Mouse (Mus musculus): Measurements from ENCODE around the gene Batf2.
A peak's percentile ranks its signal among the peaks of the same experiment; 100 is the strongest.
"Not testable (repeated sequence)": the region's sequence is repeated elsewhere in the genome, so short reads cannot be mapped to it uniquely, and the experiment has no call there.

The Batf2 gene

GRCm38 (mm10) chr19:6133197-6133596, 7.6 kb upstream of the Batf2 start:
- DNase-seq, result not testable (repeated sequence)

- no peak for DNase-seq
Measured at GRCm38 (mm10) chr19:6136397-6136796, 4.4 kb upstream of the Batf2 start.

GRCm38 (mm10) chr19:6139701-6140100, 1.1 kb upstream of the Batf2 start:
- no peak for DNase-seq

GRCm38 (mm10) chr19:6140374-6140677, 457 bp upstream of the Batf2 start:
- DNase-seq, result no peak

DNA sequence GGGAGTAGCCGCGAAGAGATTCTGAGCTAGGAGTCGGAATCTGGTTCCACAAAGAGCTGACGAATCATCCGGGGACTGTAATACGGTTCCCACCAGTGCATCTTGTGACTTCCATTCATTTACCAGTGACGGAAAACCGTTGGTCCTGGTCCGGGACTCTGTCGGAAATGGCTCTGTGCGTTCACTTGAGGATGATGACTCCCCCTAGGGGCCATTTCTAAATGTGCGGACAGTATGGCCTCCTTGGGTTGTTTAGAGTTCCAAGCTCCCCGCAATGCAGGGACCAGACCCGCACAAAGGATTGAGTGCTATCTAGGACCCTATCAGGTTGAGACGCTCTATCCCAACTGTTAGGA, 589 bp downstream of the Batf2 start, which contains the start of gene Arl2:
Gene Arl2 (minus strand): TSS at position 155 of the 356 bp plus-strand sequence.
- DNase-seq, result peak; percentile 83

DNA sequence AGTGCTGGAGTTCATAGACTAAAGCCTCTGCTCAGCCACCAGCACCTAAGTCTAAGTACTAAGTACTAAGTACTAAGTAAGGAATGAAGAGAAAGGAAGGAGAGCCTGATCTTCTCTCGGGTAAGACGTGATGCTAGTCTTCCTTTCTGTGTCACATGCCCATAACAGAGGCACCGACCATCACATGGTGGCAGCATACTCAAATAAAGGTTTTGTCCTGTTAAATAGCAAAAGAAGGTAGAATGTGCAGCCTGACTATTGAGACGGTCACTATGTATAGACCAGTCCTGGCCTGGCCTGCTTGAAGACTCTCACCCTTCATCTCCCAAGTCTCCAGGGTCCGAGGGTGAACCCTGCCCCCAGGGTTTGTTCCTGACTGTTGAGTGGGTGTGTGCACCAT, 4.1 kb downstream of the Batf2 start:
- no peak for DNase-seq

GRCm38 (mm10) chr19:6155174-6155573, 14.4 kb downstream of the Batf2 start:
- DNase-seq, result no peak

DNA sequence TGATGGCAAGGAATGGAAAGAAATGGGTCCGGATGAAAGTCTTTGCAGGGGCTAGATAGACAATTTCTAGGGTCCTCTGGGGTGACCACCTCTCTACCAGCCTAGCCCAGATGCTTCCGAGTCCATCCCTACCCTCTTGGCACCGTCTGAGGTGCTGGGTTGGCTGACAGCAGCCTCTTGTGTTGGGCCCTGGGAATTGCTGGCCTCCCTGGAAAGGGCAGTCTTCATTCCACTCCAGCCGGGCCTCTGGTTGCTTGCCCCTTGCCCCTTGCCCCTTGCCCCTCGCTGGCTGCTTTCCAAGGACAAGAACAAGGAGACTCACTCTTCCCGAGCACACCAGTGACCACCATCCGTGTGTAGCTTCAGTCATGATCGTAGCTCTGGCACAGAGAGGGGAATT, 15.6 kb downstream of the Batf2 start:
- no peak for DNase-seq

DNA sequence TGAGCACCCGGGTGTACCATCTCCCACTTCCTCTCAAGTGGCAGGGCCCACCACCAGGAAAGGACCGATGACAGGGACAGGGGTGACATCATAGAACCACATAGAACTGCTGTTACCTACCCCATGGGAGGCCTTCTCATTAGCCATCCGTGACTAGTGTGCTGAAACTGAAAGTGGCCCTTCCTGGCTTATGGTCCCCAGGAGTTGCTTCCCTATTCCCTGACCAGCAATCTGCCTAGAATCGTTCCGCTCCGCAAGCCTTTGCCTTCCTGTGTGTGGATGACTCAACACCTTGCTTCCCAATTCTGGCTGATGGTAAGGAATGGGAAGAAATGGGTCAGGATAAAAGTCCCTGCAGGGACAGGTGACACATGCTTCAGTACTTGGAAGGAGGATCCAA, 16.4 kb downstream of the Batf2 start:
- DNase-seq, result no peak

DNA sequence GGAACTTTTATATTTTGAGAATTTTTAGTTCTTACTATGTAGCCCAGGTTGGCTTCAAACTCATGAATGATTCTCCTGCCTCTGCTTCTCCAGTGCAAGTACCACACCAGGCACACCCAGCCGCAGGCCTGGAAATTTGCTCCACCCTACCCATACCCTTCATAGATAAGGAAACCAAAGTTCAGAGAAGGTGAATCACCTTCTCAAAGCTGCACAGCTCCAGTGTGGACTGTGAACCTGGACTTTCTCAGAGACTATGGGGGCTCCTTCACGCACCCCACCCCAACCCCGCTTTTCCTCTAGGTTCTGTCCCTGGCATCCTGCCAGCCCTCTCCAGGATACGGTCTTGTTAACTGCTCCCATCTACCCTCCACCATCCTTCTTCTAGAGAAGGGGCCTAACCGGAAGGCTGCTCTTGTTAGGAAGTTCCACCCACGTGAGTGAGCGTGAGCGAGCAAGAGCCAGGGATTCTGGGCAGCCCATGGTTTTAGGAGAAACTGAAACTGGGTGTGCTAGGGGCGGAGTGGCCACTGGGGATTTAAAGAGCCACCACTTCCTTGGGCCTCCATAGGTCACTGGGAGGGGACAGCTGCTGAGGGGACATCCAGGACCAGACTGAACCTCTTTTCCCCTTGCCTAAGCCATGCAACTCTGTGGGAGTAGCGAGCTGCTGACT, 23.2 kb downstream of the Batf2 start:
- DNase-seq, result peak; percentile 34

DNA sequence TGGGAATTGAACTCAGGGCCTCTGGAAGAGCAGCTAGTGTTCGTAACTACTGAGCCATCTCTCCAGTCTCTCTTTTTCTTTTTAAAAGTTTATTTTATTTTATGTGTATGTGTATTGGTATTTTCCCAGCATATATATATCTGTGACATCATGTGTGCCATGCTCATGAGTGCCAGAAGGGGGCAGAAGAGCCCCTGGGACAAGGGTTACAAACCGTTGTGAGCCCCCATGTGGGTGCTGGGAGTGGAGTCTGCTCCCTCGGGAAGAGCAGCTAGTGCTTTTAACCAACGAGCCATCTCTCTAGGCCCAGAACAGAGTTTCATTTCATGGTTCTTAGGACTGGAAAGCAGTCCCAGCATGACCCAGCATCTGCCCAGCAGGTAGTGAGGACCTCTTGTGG, 26.0 kb downstream of the Batf2 start:
- DNase-seq, result no peak

- DNase-seq, result no peak
Measured at GRCm38 (mm10) chr19:6171215-6171614, 30.4 kb downstream of the Batf2 start.

GRCm38 (mm10) chr19:6174771-6175170, 34.0 kb downstream of the Batf2 start:
- DNase-seq, result no peak

- DNase-seq, result no peak
Measured at GRCm38 (mm10) chr19:6178775-6179174, 38.0 kb downstream of the Batf2 start.

- peak; percentile 19 for DNase-seq
Measured at GRCm38 (mm10) chr19:6181629-6182028, 40.8 kb downstream of the Batf2 start.

DNA sequence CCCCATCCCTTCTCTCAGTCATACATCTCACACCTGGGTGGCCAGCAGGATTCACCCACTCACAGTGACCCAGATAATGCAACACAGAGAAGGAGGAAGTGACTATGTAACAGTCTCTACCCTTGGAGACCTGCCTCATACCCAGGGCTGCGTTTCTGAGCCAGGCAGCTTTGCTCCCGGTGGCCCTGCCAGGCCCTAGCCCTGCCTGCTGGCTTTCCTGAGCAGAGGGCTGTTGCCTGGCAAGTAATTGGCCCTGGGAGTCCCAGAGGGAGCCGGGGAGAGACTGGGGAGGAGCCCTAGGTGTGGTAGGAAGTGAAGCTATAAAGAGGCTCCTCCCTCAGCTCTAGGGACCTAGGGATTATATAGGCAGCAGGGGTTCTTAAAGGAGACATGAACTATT, 41.8 kb downstream of the Batf2 start:
- no peak for DNase-seq

DNA sequence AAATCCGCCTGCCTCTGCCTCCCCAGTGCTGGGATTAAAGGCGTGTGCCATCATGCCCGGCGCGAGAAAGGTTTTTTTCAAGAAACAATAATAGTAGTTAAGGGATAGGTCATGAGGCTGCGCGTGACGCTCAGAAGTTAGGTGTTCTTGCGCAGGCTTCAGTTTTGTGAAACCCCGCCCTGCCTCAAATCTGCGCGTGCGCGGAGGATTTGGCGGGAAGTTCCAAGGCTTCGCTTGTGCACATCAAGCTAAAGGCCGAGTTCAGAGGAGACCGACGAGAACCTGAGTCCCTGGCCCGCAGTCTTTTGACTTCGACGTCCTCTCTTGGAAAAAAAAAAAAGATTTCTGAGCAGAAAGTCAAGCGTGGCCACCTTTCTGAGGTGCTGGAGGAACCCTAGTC, 43.3 kb downstream of the Batf2 start, which contains the start of gene Majin:
Gene Majin (plus strand): TSS at position 258 of the 400 bp plus-strand sequence.
- DNase-seq, result no peak

- DNase-seq, result no peak
Measured at GRCm38 (mm10) chr19:6204265-6204664, 63.5 kb downstream of the Batf2 start.

GRCm38 (mm10) chr19:6206716-6207115, 65.9 kb downstream of the Batf2 start:
- peak; percentile 39 for DNase-seq

DNA sequence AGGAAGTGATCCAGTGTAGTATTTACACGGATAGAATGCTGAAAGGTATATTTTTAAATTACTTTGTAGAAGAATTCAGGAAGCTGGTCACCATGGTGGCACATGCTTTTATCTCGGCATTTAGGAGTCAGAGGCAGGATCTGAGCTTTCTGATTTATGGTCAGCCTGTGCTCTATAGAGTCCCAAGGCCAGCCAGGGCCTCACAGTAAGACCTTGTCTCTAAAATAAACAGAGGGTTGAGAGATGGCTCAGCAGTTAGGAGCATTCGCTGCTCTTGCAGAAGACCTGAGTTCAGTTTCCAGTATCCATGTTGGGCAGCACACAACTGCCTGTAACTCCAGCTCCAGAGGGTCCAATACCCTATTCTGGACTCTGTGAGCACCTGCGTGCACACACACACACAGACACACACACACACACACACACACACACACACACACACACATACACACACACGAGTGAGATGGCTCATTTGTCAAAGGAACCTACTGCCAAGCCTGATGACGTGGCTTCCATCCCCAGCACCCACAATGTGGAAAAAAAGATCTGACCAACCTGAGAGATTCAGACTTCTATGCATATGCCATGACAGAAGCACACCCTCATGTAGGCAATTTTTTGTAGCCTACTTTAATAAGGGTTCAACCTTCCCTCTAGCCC, 75.4 kb downstream of the Batf2 start:
- DNase-seq, result no peak

GRCm38 (mm10) chr19:6218606-6219005, 77.8 kb downstream of the Batf2 start:
- DNase-seq, result no peak

Measured in lung, postnatal 14 days (tissue).